15 mouse cellular contexts compared by ENCODE assay signal in the genomic region with DNA sequence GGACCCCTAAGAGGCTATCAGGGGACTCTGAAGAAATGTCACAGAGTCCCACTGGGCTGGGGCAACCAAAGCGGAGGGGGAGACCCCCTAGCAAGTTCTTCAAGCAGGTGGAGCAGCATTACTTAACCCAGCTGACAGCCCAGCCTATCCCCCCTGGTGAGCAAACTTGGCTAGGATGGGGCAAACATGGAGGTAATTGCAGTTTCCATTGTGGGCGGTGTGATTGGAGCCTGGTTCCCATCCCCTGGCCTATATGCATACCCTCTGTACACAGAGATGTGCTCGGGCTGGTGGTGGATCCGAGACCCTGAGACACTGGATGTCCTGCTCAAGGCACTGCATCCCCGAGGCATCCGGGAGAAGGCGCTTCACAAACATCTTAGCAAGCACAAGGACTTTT.
"Had no signal": no experiment of that assay in that cellular context is flagged by ENCODE, and none has a peak within 500 bp of the region (broad histone marks: within the 10 kb centered on the region; RNA-seq: fewer than 3 reads in every experiment).

No protein-coding gene starts in this region.

- H3K4me2 ChIP-seq: neural tube, embryonic 15.5 days; stomach, embryonic 15.5 days had no signal

- H3K27ac ChIP-seq: neural tube, embryonic 15.5 days; stomach, embryonic 15.5 days; stomach, postnatal 0 days had no signal

- H3K4me1 ChIP-seq: neural tube, embryonic 15.5 days; stomach, embryonic 15.5 days had no signal

- H3K9me3 ChIP-seq: neural tube, embryonic 15.5 days; stomach, embryonic 15.5 days had no signal

- DNase-seq: retina, postnatal 1 day; right cerebral cortex, adult 18-20 months; right cerebral cortex, postnatal 14 days; right cerebral cortex, postnatal 25 days; right cerebral cortex, postnatal 4 days; spleen, adult 18-20 months; thymus, adult 18-20 months; thymus, adult 2 months; thymus, postnatal 14 days; thymus, postnatal 25 days; thymus, postnatal 36 days; thymus, postnatal 4 days had no signal

- H3K27me3 ChIP-seq: neural tube, embryonic 15.5 days; stomach, embryonic 15.5 days had no signal

- H3K9ac ChIP-seq: neural tube, embryonic 15.5 days; stomach, embryonic 15.5 days had no signal

- H3K4me3 ChIP-seq: neural tube, embryonic 15.5 days; stomach, embryonic 15.5 days had no signal
